Mouse (Mus musculus) myocyte (in vitro differentiated cells): ENCODE data around the gene Ppara.

Experiments
- CEBPB ChIP-seq: IDR thresholded peaks from 2 replicates; pipeline ENCODE4 v1.6.1; 2011; ENCODE audit warnings: mild to moderate bottlenecking, moderate library complexity; ENCODE audit not compliant: poor library complexity, insufficient read depth, severe bottlenecking
- E2F4 ChIP-seq: IDR thresholded peaks from one replicate; pipeline ENCODE4 v1.6.1; 2011; ENCODE audit warnings: mild to moderate bottlenecking, control low read depth, moderate library complexity; ENCODE audit not compliant: insufficient read depth
- MAX ChIP-seq: IDR thresholded peaks from one replicate; pipeline ENCODE4 v1.6.1; 2011; ENCODE audit warnings: low read depth, mild to moderate bottlenecking, control low read depth
- MYOD1 ChIP-seq, 3 experiments: IDR thresholded peaks; one replicate each; pipeline ENCODE4 v1.6.1; 2011; ENCODE audit warnings: control low read depth in 2 of 3, low read depth in 2 of 3, mild to moderate bottlenecking in 2 of 3, moderate library complexity in 1 of 3; ENCODE audit not compliant: insufficient read length in 2 of 3, control insufficient read depth in 1 of 3
- MYOG ChIP-seq, 3 experiments: IDR thresholded peaks; one replicate each; pipeline ENCODE4 v1.6.1; 2011; ENCODE audit warnings: control low read depth in 2 of 3, low read depth in 2 of 3, mild to moderate bottlenecking in 2 of 3; ENCODE audit not compliant: insufficient read length in 2 of 3, control insufficient read depth in 1 of 3, insufficient read depth in 1 of 3
- POLR2A ChIP-seq: IDR thresholded peaks from one replicate; pipeline ENCODE4 v1.6.1; 2011; ENCODE audit warnings: low read depth, mild to moderate bottlenecking, control low read depth, moderate library complexity; ENCODE audit not compliant: insufficient read length
- POLR2AphosphoS2 ChIP-seq: IDR thresholded peaks from one replicate; pipeline ENCODE4 v1.6.1; 2011; ENCODE audit warnings: low read depth, control low read depth; ENCODE audit not compliant: insufficient read length
- REST ChIP-seq: IDR thresholded peaks from one replicate; pipeline ENCODE4 v1.6.1; 2011; ENCODE audit warnings: mild to moderate bottlenecking, control low read depth, moderate library complexity; ENCODE audit not compliant: insufficient read depth, insufficient read length
- SRF ChIP-seq: IDR thresholded peaks from one replicate; pipeline ENCODE4 v1.6.1; 2011; ENCODE audit warnings: low read depth; ENCODE audit not compliant: control insufficient read depth, insufficient read length
- TCF12 ChIP-seq: IDR thresholded peaks from one replicate; pipeline ENCODE4 v1.6.1; 2011; ENCODE audit warnings: mild to moderate bottlenecking, control low read depth; ENCODE audit not compliant: poor library complexity, insufficient read depth, severe bottlenecking
- TCF3 ChIP-seq: IDR thresholded peaks from one replicate; pipeline ENCODE4 v1.6.1; 2011; ENCODE audit warnings: low read depth, control low read depth; ENCODE audit not compliant: insufficient read length
- USF1 ChIP-seq: IDR thresholded peaks from one replicate; pipeline ENCODE4 v1.6.1; 2011; ENCODE audit warnings: low read depth, mild to moderate bottlenecking, control low read depth, moderate library complexity

GRCm38 (mm10) chr15:85757768-85758167 is 23.0 kb downstream of the Ppara start:
- no peak for TF ChIP-seq MAX
- no peak for TF ChIP-seq REST
- TF ChIP-seq POLR2AphosphoS2: no peak
- no peak for TF ChIP-seq POLR2A
- TF ChIP-seq TCF12: no peak
- TF ChIP-seq CEBPB: no peak
- no peak for TF ChIP-seq TCF3
- TF ChIP-seq E2F4: no peak
- TF ChIP-seq USF1: no peak
- no peak for TF ChIP-seq MYOG (IDR thresholded peaks at IDR 0.05; ENCODE audit: control insufficient read depth in 1 of 3, insufficient read depth in 1 of 3, insufficient read length in 2 of 3, low read depth in 2 of 3)
- TF ChIP-seq MYOD1 (IDR thresholded peaks at IDR 0.05; ENCODE audit: control insufficient read depth in 1 of 3, insufficient read length in 2 of 3, low read depth in 2 of 3): no peak
- TF ChIP-seq SRF: no peak
